Mouse (Mus musculus) CD4-positive, CD25-positive, alpha-beta regulatory T cell, adult 4 months (primary cell): ENCODE data around the gene Uhrf1bp1l. TPM values are rescaled to one million over a fixed set of nuclear protein-coding genes. Genes with fewer than 3 reads are reported as not detected.

ENCODE experiments used
- ATAC-seq: one replicate; pipeline ENCODE4 v1.8.0; 2017
- polyA plus RNA-seq, 2 experiments: library from polyadenylated mRNA; unstranded; fragments of 100-300 nt; shearing (Covaris generic); gene quantifications; one replicate each; pipeline ENCODE4 v1.2.1; 2017

Gene Uhrf1bp1l
- polyA plus RNA-seq, 2 experiments from 2014 or later: 20.9 to 22.3 TPM

DNA sequence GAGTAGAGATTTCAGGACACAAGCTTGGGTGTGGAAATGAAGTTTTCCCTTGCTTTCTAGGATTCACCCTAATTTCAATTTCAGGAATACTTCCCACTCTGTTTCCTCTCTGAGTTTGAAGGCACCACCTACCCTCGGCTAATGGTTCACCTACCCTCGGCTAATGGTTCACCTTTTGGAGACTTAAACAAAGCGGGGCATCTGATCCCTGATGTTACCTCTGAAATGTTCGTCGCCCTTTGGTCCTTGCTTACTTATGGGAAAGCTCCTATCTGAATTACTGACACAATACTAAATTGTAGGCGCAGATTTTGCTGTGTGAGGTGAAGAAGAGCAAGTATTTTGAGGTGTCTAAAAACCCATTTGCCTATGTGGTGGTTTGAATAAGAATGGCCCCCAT is 106.2 kb downstream of the Uhrf1bp1l start:
- ATAC-seq: no peak

DNA sequence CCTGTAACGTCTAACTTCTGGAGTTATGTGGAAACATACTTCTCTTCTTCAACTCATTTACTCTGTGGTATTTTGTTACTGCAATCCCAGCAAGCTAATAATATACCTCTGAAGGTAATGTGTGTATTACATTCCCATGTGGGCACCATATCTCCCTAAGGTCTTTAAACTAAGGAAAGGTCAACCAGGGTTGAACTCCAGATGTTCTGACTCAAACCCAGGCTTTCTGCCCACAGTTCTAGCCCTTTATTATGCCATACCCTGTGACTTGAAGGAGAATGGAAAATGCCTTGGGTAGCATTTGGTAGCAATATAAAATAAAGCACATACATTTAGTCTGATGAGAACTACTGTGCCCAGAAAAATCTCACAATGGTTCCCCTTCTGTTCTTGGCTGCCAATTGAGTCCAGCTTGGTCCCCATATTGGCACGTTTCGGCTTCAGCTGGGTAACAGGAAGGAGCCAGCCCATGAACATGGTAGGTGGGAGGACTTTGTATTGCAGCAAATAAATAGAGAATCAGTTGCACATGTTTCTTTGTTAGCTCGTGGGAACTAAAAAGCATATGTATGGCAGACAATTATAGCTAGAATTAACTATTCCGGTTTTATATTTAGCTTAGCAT is 110.6 kb downstream of the Uhrf1bp1l start:
- no peak for ATAC-seq

DNA sequence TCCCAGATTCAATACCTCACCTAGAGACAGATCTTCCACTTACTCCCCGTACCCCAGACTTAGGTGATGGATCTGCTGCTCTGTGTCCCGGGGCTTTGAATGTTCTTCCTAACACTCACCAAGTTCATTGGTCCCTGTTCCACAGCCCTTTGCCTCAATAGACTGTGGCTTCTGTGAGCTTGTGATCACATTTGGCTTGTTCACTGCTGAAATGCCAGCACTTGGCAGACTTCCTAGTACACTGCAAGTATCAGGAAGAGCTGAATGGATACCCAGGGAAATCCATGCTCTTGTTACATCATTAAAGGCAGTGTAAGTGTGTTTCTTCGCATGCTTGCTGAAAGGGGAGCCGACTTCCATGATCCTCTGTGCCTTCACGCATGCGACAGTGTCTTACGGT is 111.5 kb downstream of the Uhrf1bp1l start:
- ATAC-seq: no peak

DNA sequence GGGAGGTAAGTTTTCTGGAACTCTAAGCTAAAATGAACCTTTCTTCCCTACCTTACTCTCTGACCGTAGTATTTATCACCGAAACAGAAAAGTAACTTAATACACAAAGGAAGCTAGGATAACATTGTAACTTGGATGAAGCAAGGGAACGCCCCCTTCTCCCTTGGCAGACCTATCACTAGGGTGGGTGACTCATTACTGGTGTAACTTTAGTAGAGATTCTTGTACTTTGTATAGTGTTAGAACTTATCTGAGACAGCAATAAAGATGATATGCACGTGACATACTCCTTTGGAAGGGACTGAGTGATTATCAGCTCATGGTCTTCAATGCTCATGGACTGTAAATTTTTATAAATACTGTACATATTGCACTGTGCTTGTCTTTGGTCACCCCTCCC is 123.4 kb downstream of the Uhrf1bp1l start:
- ATAC-seq: no peak

DNA sequence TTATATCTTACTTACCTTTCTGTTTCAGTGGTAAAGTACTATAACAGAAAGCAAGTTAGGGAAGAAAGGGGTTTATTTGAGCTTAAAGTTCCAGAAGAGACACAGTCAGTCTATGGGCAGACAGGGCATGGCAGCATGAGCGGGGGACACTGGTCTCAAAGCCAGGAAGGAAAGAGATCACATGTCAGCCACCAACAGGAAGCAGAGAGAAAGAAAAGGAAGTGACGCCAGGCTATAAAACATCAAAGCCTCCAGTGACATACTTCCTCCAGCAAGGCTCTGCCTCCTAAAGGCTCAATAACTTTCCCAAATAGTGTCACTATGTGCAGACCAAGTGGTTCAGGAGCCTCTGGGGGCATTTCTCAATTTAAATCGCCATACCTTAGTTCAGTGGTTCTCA is 124.0 kb downstream of the Uhrf1bp1l start:
- no peak for ATAC-seq

Other genes with a start within 250 kb of the Uhrf1bp1l start
- not detected for gene Nr1h4, start 211.4 kb upstream of the Uhrf1bp1l start, polyA plus RNA-seq
- gene Slc17a8, start 123.7 kb upstream of the Uhrf1bp1l start, polyA plus RNA-seq: not detected
- 1 to 10 TPM; 9.1 to 9.8 TPM for gene Scyl2, start 58.7 kb upstream of the Uhrf1bp1l start, polyA plus RNA-seq
- 10 to 100 TPM; 35.5 to 51.3 TPM for gene Actr6, start 12.7 kb upstream of the Uhrf1bp1l start, polyA plus RNA-seq
- gene Anks1b, start 128.5 kb downstream of the Uhrf1bp1l start, polyA plus RNA-seq: not detected